Mouse (Mus musculus): ENCODE results near the gene Cytip.

Gene Cytip

DNA sequence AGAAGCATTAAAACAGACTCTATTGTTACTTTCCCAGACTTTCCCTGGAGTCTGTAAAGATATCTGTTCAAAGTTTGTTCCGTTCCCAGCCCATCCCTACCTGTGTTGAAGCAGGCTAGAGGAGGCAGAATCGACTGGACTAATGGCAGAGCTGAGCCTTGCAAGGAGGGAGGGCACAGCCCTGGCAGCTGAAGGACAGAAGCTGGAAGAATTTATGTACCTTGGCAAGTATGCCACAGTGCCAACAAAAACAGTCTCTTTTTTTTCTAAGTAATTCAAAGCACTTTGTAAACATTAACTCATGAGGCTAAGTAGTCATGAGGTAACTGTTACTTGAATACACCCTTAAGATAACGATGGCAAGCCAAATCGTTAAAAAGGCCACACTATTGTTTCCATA is at the start of gene Cytip:
Cytip (minus strand) TSS at position 187 of the 400 bp plus-strand sequence.
- DNase-seq (ENCODE audit: low spot score), result no peak

DNA sequence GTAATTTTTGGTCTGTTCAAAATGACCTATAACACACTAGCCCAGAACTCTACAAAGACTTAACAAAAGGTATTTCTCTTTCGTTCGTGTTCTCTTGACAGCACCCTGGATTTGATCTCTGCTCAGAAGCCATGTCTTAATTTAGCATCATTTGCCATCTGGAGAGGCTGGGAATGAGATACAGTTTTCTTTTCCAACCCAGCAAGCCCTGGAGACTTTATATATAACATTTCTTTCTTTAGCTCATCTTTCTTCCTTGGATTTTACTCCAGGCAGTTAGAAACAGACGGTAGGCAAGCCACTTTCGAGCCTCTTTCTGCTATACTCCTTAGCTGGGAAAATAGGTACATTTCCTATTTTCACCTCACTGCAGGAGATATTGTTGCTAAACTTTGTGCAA is 45.3 kb upstream of the Cytip start:
- peak; percentile 23 for DNase-seq (ENCODE audit: low spot score)

- DNase-seq (ENCODE audit: low spot score), result no peak
Measured at GRCm38 (mm10) chr2:58237487-58237886, 42.2 kb upstream of the Cytip start.

- peak; percentile 54 for DNase-seq (ENCODE audit: low spot score)
Measured at GRCm38 (mm10) chr2:58199442-58199841, 4.1 kb upstream of the Cytip start.

DNA sequence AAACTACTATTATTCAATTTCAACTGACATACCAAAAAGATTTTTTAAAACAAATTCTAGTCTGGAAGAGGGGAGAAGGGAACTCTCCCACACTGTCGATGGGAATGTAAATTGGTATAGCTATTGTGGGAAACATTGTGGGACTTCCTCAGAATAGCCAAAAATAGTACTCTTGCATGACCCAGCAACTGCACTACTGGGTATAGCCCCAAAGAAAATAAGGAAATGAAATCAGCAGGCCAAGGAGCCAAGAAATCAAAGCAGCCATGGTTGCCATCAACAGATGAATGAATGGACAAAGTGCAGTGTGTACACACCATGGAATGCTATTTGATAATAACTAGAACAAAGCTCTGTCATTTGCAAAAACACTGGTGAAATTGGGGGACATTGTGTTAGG is 1.5 kb upstream of the Cytip start:
- no peak for DNase-seq (ENCODE audit: low spot score)

DNA sequence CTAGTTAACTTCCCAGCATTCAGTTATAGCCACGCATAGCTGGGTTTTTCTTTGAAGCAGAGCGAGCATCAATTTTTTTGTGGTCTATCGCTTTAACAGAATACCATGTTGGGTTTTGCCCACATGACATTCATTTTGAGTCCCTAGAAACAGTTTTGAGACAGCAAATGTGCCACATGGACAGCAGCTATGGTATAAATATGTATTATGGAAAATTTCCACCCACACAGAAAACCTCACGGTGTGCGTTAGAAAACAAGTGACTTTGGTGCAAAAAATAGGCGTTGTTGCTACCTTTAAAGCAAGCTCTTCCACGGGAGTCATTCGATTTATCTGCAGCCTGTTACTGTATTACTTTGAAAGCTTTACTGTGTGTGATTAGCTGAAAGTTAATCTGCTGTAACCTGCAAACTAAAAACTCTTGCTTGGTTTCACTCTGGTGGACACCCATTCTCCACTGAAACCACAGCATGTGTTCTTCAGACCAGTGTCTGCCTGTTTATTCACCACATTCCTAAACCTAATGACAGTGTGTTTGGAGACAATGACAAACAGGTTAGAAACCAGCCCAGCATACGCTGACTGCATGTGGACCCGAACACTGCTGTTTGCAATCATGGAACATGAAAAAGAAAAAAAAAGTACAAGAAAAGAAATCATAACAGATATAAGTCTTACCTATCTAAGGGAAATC is 763 bp downstream of the Cytip start:
- no peak for DNase-seq (ENCODE audit: low spot score)

DNA sequence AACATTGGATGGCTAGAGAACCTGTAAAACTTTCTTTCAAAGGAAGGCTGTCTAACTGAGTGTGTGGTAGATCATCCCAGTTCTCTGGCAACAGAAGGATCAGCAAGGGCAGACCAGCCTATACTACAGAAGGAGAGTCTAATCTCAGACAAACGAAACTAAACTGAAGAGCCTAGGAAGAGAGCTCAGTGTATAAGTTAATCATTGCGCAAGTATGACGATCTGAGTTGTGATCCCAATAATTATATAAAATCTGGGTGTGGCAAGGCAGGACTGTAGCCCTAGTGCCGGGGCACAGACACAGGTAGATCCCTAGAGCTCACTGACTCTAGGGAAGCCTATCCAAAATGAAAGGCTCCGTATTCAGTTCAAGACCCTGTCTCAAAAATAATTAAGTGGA is 3.2 kb downstream of the Cytip start:
- DNase-seq (ENCODE audit: low spot score), result no peak

DNA sequence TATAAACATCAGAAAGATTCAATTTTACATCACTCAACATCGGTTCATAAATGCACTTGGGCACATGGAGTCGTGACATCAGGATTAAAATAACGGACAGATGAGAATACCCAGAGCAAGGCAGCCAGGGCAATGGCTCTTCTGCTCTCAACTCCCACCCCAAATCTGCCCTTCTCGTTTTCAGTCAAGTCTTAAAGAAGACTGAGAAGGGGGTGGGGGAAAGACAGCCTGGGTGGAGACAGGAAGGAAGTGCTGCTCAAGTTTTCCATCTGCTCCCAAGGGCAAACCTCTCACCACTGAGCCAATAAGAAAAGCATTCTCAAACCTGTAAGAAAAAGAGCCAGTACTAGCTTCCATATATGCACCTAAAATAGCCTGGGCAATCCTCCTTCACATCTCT is 5.8 kb downstream of the Cytip start:
- DNase-seq (ENCODE audit: low spot score), result no peak

- DNase-seq (ENCODE audit: low spot score), result no peak
Measured at GRCm38 (mm10) chr2:58188903-58189302, 6.4 kb downstream of the Cytip start.

DNA sequence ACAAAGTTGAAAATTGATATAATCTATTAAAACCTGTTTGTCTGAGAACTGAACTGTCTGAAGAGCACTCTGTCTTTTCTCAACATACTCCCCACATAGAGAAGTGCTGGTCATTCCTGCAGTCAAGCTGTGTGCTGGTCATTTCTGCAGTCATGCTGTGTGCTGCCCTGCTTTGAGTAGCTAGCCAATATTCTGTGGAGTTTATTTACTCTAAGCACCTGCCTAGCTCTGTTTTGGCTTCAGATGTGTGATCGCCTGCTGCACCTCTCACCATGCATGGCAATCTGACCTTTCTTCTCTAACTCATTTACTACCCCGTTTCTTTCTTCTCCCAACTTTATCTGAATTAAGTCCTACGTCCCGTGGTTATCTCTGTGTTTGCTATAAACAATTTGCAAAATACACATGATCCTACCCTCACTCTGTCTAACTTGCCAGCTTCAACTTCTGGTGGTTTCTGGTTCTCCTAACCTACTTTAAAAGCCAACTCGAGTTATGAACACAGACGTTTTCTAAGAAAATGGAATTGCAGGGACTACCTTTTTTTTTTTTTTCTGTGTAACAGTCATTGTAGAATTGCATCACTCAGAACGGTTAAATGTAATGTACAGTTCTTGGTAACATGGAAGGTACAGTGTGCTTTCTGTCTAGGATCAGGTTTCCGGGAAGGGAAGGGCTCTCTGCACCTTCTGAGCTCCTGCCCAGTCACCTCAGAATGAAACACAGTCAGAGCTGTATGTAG is 7.9 kb downstream of the Cytip start:
- no peak for DNase-seq (ENCODE audit: low spot score)

- DNase-seq (ENCODE audit: low spot score), result no peak
Measured at GRCm38 (mm10) chr2:58184197-58184596, 11.1 kb downstream of the Cytip start.

DNA sequence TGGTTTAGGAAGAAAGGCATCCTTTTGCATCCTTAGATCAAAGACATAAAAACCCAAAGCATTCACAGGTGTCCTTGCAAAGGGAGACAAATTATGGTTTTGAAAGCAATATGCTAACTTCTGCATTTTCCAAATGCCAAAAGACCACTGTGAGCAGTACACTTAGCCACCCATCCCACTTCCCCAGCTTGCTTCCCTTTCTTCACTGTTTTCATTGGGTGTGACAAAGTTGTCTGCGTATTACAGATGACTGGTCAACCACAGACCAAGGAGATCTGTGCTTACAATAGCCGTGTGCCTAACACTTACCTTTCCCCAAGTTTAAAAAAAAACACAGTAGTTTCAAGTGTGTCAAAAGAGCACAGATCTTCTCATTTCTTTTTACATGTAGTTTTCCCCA is 11.7 kb downstream of the Cytip start:
- DNase-seq (ENCODE audit: low spot score), result no peak

DNA sequence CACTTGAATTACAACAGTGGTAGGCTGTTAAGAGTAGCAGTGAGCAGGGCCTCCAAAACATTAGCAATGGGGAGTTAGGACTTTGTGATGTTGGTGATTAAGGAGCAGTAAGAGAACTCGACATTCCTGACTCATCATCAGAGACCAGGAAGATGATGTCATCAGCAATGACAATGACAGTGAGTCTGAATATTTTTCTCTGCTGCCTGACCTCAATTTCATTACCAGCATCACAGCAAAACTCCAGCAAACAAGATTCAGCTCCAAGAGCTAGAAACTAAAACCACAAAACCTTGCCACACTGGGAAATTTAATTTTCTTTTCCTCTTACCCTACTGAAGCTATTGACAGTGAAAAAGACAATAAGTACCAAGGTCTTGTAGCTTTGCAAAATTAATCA is 14.6 kb downstream of the Cytip start:
- no peak for DNase-seq (ENCODE audit: low spot score)

DNA sequence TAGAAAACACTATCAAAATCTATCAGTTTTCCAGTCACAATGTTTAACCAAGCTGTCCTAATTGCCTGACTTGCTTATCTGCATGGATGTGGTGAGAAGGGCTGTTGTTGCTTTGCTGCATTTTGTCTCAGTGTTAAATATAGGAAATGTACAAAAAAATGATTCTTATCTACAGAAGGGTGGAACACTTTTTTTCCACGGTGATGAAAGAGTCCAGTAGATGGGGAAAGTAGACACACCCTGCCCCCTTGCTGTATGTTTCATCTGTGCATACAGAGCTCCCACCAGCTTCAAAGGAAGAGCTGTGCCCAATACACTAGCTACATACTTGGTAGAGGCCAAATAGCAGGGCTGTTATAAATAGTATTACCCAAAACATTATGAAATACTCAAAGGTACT is 16.3 kb downstream of the Cytip start:
- no peak for DNase-seq (ENCODE audit: low spot score)

GRCm38 (mm10) chr2:58175392-58176291 is 19.7 kb downstream of the Cytip start:
- no peak for DNase-seq (ENCODE audit: low spot score)

DNA sequence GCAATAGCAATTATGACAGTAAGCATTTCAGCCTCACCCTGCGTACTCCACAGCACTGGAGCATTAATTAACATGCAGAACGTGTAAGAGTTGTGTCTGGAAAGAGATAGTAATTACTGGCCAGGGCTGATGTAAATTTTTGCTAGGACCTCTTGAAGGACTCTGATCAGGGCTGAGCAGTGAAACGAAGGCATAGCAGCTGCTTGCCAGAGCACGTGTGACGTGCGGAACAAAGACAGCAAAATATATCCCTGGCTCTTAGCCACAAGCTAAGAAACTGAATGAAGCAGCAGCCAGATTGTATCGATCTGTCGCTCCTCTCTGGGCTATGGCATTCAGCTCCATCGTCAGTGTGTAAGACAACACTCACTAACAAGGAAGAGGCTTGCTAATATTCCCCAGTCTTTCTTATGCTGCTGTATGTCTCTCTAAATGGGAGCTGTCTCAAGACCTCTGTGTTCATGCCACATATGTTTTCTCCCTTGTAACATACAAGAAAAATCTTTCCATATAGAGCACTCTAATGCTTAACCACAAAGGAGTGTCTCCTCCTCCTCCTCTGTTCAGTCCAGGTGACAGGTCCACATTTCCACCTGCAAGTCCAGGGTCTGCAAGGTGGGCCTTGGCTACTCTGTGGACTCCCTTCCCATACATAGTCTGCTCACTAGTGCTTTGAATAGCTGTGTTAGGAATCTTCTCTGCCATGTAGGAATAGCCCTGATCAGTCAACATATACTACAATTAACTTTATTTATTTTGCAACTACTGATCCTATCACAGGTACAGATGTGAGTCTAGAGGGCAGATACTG is 20.7 kb downstream of the Cytip start:
- no peak for DNase-seq (ENCODE audit: low spot score)

DNA sequence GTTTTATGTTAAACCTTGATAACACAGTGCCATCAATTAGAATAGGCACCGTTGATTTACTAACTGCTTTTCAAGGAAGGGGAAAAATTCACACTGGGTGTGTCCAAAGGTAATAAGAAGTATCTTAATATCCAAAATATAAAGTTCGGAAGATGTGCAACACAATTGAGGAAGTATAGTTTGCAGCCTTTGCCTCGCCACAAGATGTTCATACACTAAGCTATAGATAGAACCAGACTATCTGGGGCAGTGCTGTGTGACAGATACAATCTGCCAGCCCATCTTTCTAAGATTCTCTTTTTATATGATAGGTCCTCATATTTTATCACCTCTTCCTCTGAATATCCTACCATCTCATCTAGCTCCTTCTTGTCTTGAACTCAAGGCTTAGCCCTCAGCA is 22.4 kb downstream of the Cytip start:
- DNase-seq (ENCODE audit: low spot score), result no peak

- no peak for DNase-seq (ENCODE audit: low spot score)
Measured at GRCm38 (mm10) chr2:58169173-58169572, 26.2 kb downstream of the Cytip start.

GRCm38 (mm10) chr2:58167654-58168053 is 27.7 kb downstream of the Cytip start:
- DNase-seq (ENCODE audit: low spot score), result no peak

- DNase-seq (ENCODE audit: low spot score), result no peak
Measured at GRCm38 (mm10) chr2:58166764-58167163, 28.6 kb downstream of the Cytip start.

GRCm38 (mm10) chr2:58163457-58164181 is 31.7 kb downstream of the Cytip start:
- no peak for DNase-seq (ENCODE audit: low spot score)
